Mouse (Mus musculus): ENCODE results near the gene Nfkb1. TPM values are rescaled to one million over a fixed set of nuclear protein-coding genes. Genes with fewer than 3 reads are reported as not detected.

Gene Nfkb1
- polyA plus RNA-seq, 1 experiment from 2014 or later = 29.1 TPM

- no peaks in the 10 kb centered on the region for H3K27me3 ChIP-seq (replicated peaks; ENCODE audit: control insufficient read depth, insufficient read depth, low read length)
- peaks cover 43% of the 10 kb centered on the region for H3K36me3 ChIP-seq (ENCODE audit: control insufficient read depth, insufficient read depth, low read length)
- no peak overlapping the region for H3K4me2 ChIP-seq (ENCODE audit: low read length)
- DNase-seq (ENCODE audit: low spot score) = no peak
- no peak overlapping the region for H3K9ac ChIP-seq (ENCODE audit: low read length)
- H3K4me1 ChIP-seq (replicated peaks; ENCODE audit: control insufficient read depth, insufficient read depth, low read length) = no peaks in the 10 kb centered on the region
- no peak overlapping the region for H3K27ac ChIP-seq (ENCODE audit: low read depth)
- no peak for ATAC-seq (replicated peaks; ENCODE audit: low FRiP score, low TSS enrichment, low read depth)
- WGBS = 95% methylated on average over 8 of the region's 8 CpGs
- H3K4me3 ChIP-seq (ENCODE audit: low read depth, low read length) = no peak overlapping the region
- H3K9me3 ChIP-seq (ENCODE audit: control insufficient read depth, low read length) = no peaks in the 10 kb centered on the region
Observed at GRCm38 (mm10) chr3:135648501-135648900, 42.8 kb downstream of the Nfkb1 start.

DNA sequence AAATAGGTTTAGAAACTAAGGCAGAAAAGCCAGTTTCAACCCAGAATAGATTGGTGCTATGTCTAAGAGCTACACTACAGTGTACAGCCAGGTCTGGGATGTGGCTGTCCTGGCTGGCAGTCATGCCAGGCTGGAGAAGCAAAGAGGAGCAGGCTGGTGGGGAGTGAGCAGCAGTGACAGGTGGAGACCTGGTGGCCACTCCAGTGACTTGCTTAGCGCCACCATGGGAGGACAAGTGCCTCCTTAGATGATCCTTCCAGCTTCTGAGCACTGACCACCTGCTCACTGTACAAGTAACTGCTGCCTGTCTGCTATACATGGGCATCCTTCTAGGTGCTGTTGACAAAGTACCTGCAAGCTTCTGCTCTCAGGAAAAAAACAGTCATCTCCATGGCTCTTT lies 44.7 kb downstream of the Nfkb1 start:
- ATAC-seq (replicated peaks; ENCODE audit: low FRiP score, low TSS enrichment, low read depth) = no peak

DNA sequence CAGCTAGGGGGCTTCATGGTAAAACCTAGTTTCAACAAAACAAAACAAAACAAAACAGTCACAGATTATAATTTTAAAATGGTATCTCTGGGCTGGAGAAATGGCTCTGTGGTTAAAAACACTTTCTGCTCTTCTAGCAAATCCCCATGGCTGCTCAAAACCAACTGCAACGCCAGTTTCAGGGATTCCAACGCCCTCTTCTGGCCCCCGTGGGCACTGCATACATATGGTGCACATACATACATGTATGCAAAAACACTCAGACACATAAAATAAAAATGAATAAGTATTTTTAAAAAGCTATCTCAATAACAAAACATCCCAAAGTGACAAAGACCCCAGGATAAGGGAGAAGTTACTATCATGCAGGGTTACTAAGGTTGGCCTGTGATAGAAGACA lies 46.4 kb downstream of the Nfkb1 start:
- 90% methylated on average over 3 of the region's 3 CpGs for WGBS
- Histone ChIP-seq H3K9ac (ENCODE audit: low read length) (no peak overlapping the region), H3K4me2 (ENCODE audit: low read length) (no peak overlapping the region), H3K4me1 (replicated peaks; ENCODE audit: control insufficient read depth, insufficient read depth, low read length) (0 out of 2 replicates have a peak, but pooled peaks cover 2% of the 10 kb centered on the region), H3K4me3 (ENCODE audit: low read depth, low read length) (no peak overlapping the region), H3K27ac (ENCODE audit: low read depth) (no peak overlapping the region), H3K36me3 (ENCODE audit: control insufficient read depth, insufficient read depth, low read length) (peaks cover 31% of the 10 kb centered on the region), H3K9me3 (ENCODE audit: control insufficient read depth, low read length) (no peaks in the 10 kb centered on the region), H3K27me3 (replicated peaks; ENCODE audit: control insufficient read depth, insufficient read depth, low read length) (no peaks in the 10 kb centered on the region)
- DNase-seq (ENCODE audit: low spot score) = no peak
- no peak for ATAC-seq (replicated peaks; ENCODE audit: low FRiP score, low TSS enrichment, low read depth)

More for the DNA sequence above, 44.7 kb downstream of the Nfkb1 start:
- Histone ChIP-seq H3K27ac (ENCODE audit: low read depth) (no peak overlapping the region), H3K9me3 (ENCODE audit: control insufficient read depth, low read length) (no peaks in the 10 kb centered on the region), H3K4me1 (replicated peaks; ENCODE audit: control insufficient read depth, insufficient read depth, low read length) (no peaks in the 10 kb centered on the region), H3K27me3 (replicated peaks; ENCODE audit: control insufficient read depth, insufficient read depth, low read length) (no peaks in the 10 kb centered on the region), H3K9ac (ENCODE audit: low read length) (no peak overlapping the region), H3K4me3 (ENCODE audit: low read depth, low read length) (no peak overlapping the region), H3K4me2 (ENCODE audit: low read length) (no peak overlapping the region), H3K36me3 (ENCODE audit: control insufficient read depth, insufficient read depth, low read length) (peaks cover 29% of the 10 kb centered on the region)
- no peak for DNase-seq (ENCODE audit: low spot score)
- 100% methylated on average over 1 of the region's 1 CpGs for WGBS

DNA sequence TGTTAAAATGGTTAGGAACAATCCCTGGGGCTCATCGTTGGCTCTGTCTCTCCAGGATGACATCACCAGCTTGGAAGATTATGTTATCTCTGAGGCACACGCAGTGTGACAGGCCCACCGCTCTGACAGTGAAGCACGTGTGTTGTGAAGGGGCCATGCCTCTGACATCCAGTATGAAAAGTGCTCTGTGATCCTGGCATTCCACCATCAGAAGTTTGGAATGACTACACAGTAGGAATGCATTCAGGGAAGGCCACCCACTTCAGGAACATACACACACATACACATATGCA lies 49.8 kb downstream of the Nfkb1 start:
- H3K9me3 ChIP-seq (ENCODE audit: control insufficient read depth, low read length) = no peaks in the 10 kb centered on the region
- no peak overlapping the region for H3K4me3 ChIP-seq (ENCODE audit: low read depth, low read length)
- peaks cover 24% of the 10 kb centered on the region for H3K36me3 ChIP-seq (ENCODE audit: control insufficient read depth, insufficient read depth, low read length)
- H3K4me1 ChIP-seq (replicated peaks; ENCODE audit: control insufficient read depth, insufficient read depth, low read length) = 0 out of 2 replicates have a peak, but pooled peaks cover 2% of the 10 kb centered on the region
- no peak overlapping the region for H3K4me2 ChIP-seq (ENCODE audit: low read length)
- 34% methylated on average over 4 of the region's 4 CpGs for WGBS
- DNase-seq (ENCODE audit: low spot score) (no peak), ATAC-seq (replicated peaks; ENCODE audit: low FRiP score, low TSS enrichment, low read depth) (peak; percentile 38; the same call in 1 of the 2 replicates)
- H3K9ac ChIP-seq (ENCODE audit: low read length) = no peak overlapping the region
- H3K27me3 ChIP-seq (replicated peaks; ENCODE audit: control insufficient read depth, insufficient read depth, low read length) = no peaks in the 10 kb centered on the region
- H3K27ac ChIP-seq (ENCODE audit: low read depth) = no peak overlapping the region

DNA sequence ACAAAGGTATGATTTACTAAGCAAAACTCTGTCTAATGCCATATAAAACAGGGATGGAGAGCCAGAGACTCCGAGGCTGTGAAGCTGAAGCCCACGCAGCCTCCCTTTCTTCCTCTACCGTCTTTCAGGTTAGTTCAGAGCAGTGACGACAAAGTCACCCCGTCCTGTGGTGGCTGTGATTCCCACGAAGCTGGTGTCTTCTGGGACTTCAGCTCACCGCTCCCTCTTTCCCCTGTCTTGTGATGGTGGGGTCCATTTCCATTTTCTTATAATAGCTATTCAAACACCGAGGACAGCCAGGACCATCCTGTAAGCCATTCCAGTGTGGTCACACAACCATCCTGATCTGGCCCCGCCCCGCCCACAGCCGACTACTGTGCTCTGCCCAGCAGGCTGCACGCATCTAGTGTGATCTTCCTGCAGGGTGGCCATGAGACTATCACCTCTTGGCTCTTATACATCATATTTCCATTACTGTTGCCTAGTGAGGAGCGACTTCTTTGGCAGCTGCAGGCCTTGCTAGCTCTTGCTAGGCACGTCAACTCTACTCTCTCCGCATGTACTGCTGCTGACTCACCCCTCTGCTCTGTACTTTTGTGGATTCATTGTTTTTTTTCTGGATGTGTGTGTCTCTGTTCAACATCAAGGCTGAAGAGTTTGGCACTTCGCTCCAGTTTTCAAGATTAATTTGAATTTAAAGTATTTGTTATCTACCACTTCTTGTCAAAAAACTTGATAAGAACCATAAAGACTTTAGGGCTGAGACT lies 50.3 kb downstream of the Nfkb1 start:
- ATAC-seq (replicated peaks; ENCODE audit: low FRiP score, low TSS enrichment, low read depth) (peak; percentile 63; the same call in 1 of the 2 replicates), DNase-seq (ENCODE audit: low spot score) (no peak)
- Histone ChIP-seq H3K9ac (ENCODE audit: low read length) (no peak overlapping the region), H3K36me3 (ENCODE audit: control insufficient read depth, insufficient read depth, low read length) (peaks cover 24% of the 10 kb centered on the region), H3K27ac (ENCODE audit: low read depth) (no peak overlapping the region), H3K4me1 (replicated peaks; ENCODE audit: control insufficient read depth, insufficient read depth, low read length) (0 out of 2 replicates have a peak, but pooled peaks cover 2% of the 10 kb centered on the region), H3K4me2 (ENCODE audit: low read length) (no peak overlapping the region), H3K27me3 (replicated peaks; ENCODE audit: control insufficient read depth, insufficient read depth, low read length) (no peaks in the 10 kb centered on the region), H3K9me3 (ENCODE audit: control insufficient read depth, low read length) (no peaks in the 10 kb centered on the region), H3K4me3 (ENCODE audit: low read depth, low read length) (no peak overlapping the region)
- WGBS = 79% methylated on average over 16 of the region's 16 CpGs

- DNase-seq (ENCODE audit: low spot score) = no peak
- Histone ChIP-seq H3K4me2 (ENCODE audit: low read length) (no peak overlapping the region), H3K27ac (ENCODE audit: low read depth) (no peak overlapping the region), H3K4me1 (replicated peaks; ENCODE audit: control insufficient read depth, insufficient read depth, low read length) (0 out of 2 replicates have a peak, but pooled peaks cover 2% of the 10 kb centered on the region), H3K27me3 (replicated peaks; ENCODE audit: control insufficient read depth, insufficient read depth, low read length) (no peaks in the 10 kb centered on the region), H3K9ac (ENCODE audit: low read length) (no peak overlapping the region), H3K4me3 (ENCODE audit: low read depth, low read length) (no peak overlapping the region), H3K9me3 (ENCODE audit: control insufficient read depth, low read length) (no peaks in the 10 kb centered on the region), H3K36me3 (ENCODE audit: control insufficient read depth, insufficient read depth, low read length) (peaks cover 19% of the 10 kb centered on the region)
- ATAC-seq (replicated peaks; ENCODE audit: low FRiP score, low TSS enrichment, low read depth) = no peak
- 90% methylated on average over 5 of the region's 5 CpGs for WGBS
Observed at GRCm38 (mm10) chr3:135640203-135640602, 51.1 kb downstream of the Nfkb1 start.

GRCm38 (mm10) chr3:135637592-135637991 lies 53.8 kb downstream of the Nfkb1 start:
- no peak overlapping the region for H3K27ac ChIP-seq (ENCODE audit: low read depth)
- 0 out of 2 replicates have a peak, but pooled peaks cover 2% of the 10 kb centered on the region for H3K4me1 ChIP-seq (replicated peaks; ENCODE audit: control insufficient read depth, insufficient read depth, low read length)
- peaks cover 12% of the 10 kb centered on the region for H3K36me3 ChIP-seq (ENCODE audit: control insufficient read depth, insufficient read depth, low read length)
- no peak overlapping the region for H3K9ac ChIP-seq (ENCODE audit: low read length)
- H3K9me3 ChIP-seq (ENCODE audit: control insufficient read depth, low read length) = no peaks in the 10 kb centered on the region
- H3K4me3 ChIP-seq (ENCODE audit: low read depth, low read length) = no peak overlapping the region
- 66% methylated on average over 5 of the region's 5 CpGs for WGBS
- no peak for ATAC-seq (replicated peaks; ENCODE audit: low FRiP score, low TSS enrichment, low read depth)
- no peak overlapping the region for H3K4me2 ChIP-seq (ENCODE audit: low read length)
- no peak for DNase-seq (ENCODE audit: low spot score)
- no peaks in the 10 kb centered on the region for H3K27me3 ChIP-seq (replicated peaks; ENCODE audit: control insufficient read depth, insufficient read depth, low read length)

- Histone ChIP-seq H3K9me3 (ENCODE audit: control insufficient read depth, low read length) (no peaks in the 10 kb centered on the region), H3K27ac (ENCODE audit: low read depth) (no peak overlapping the region), H3K36me3 (ENCODE audit: control insufficient read depth, insufficient read depth, low read length) (peaks cover 12% of the 10 kb centered on the region), H3K4me1 (replicated peaks; ENCODE audit: control insufficient read depth, insufficient read depth, low read length) (0 out of 2 replicates have a peak, but pooled peaks cover 2% of the 10 kb centered on the region), H3K27me3 (replicated peaks; ENCODE audit: control insufficient read depth, insufficient read depth, low read length) (no peaks in the 10 kb centered on the region), H3K4me2 (ENCODE audit: low read length) (no peak overlapping the region), H3K9ac (ENCODE audit: low read length) (no peak overlapping the region), H3K4me3 (ENCODE audit: low read depth, low read length) (no peak overlapping the region)
- WGBS = 44% methylated on average over 14 of the region's 14 CpGs
- ATAC-seq (replicated peaks; ENCODE audit: low FRiP score, low TSS enrichment, low read depth) = no peak
- DNase-seq (ENCODE audit: low spot score) = no peak
Observed at GRCm38 (mm10) chr3:135636454-135636853, 54.9 kb downstream of the Nfkb1 start.

All from intestine, embryonic 14.5 days (tissue).